Mouse (Mus musculus) heart, postnatal 0 days (tissue): Measurements from ENCODE around the gene Polg2.
"Not testable (repeated sequence)": the region's sequence is repeated elsewhere in the genome, so short reads cannot be mapped to it uniquely, and the experiment has no call there.

Experiments used
- CTCF ChIP-seq: IDR thresholded peaks from 2 replicates; pipeline ENCODE4 v1.5.1; 2016; ENCODE audit warnings: antibody characterized with exemption, control low read depth, low read depth
- EP300 ChIP-seq: IDR thresholded peaks from 2 replicates; pipeline ENCODE4 v1.6.1; 2016; ENCODE audit warnings: antibody characterized with exemption, low read depth

DNA sequence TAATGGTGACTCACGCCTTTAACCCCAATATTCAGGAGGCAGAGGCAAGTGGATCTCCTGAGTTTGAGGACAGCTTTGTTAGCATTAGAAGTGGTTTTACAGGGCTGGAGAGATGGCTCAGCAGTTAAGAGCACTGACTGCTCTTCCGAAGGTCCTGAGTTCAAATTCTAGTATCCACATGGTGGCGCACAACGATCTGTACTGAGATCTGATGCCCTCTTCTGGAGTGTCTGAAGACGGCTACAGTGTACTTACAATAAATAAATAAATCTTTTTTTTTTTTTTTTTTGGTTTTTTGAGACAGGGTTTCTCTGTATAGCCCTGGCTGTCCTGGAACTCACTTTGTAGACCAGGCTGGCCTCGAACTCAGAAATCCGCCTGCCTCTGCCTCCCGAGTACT is 38.6 kb downstream of the Polg2 start:
- TF ChIP-seq CTCF, EP300: not testable (repeated sequence)
